Mouse (Mus musculus) neural tube, embryonic 12.5 days (tissue): ENCODE results near the gene Nlgn1. TPM values are rescaled to one million over a fixed set of nuclear protein-coding genes. Genes with fewer than 3 reads are reported as not detected.

Experiments
- ATAC-seq: fragments of 200-750 bp; cut with Nextera tagmentation; 2 replicates; pipeline ENCODE4 v1.8.0; 2017; ENCODE audit warnings: low read depth, mild to moderate bottlenecking, moderate TSS enrichment, moderate library complexity; ENCODE audit not compliant: low FRiP score
- H3K27ac ChIP-seq: fragments of 300-500 bp; sonication (generic); 2 replicates; pipeline ENCODE4 v1.5.1; 2016
- H3K27me3 ChIP-seq: fragments of 300-500 bp; sonication (generic); replicated peaks from 2 replicates; pipeline ENCODE4 v1.6.1; 2016; ENCODE audit warnings: mild to moderate bottlenecking
- H3K36me3 ChIP-seq: fragments of 300-500 bp; sonication (generic); 2 replicates; pipeline ENCODE4 v1.6.1; 2016; ENCODE audit warnings: mild to moderate bottlenecking
- H3K4me1 ChIP-seq: fragments of 300-500 bp; sonication (generic); 2 replicates; pipeline ENCODE4 v1.6.1; 2016
- H3K4me2 ChIP-seq: fragments of 300-500 bp; sonication (generic); replicated peaks from 2 replicates; pipeline ENCODE4 v1.6.1; 2016; ENCODE audit warnings: mild to moderate bottlenecking
- H3K4me3 ChIP-seq: fragments of 300-500 bp; sonication (generic); 2 replicates; pipeline ENCODE4 v1.5.1; 2016
- H3K9ac ChIP-seq: fragments of 300-500 bp; sonication (generic); 2 replicates; pipeline ENCODE4 v1.6.1; 2016; ENCODE audit warnings: mild to moderate bottlenecking
- H3K9me3 ChIP-seq: fragments of 300-500 bp; sonication (generic); 2 replicates; pipeline ENCODE4 v1.6.1; 2016; ENCODE audit warnings: mild to moderate bottlenecking
- WGBS: fragments of 180-500 bp; shearing (Covaris S2); methylation state at CpG from one replicate; pipeline ENCODE4 v1.1.7; 2016; 5-methylcytosine and 5-hydroxymethylcytosine counted together
- polyA plus RNA-seq: library from polyadenylated mRNA; unstranded; fragments of >200 nt; fragmentation: Nextera tagmentation; extraction: Ambion mirVana; gene quantifications from 2 replicates; pipeline ENCODE4 v1.2.1, GENCODE M21; 2016

Gene Nlgn1
- polyA plus RNA-seq, 1 experiment from 2014 or later: 8.5 TPM

GRCm38 (mm10) chr3:26175371-26175770, 156.9 kb downstream of the Nlgn1 start:
- no peak for ATAC-seq
- Histone ChIP-seq H3K4me1 (no peaks in the 10 kb centered on the region), H3K4me3 (no peak overlapping the region), H3K36me3 (no peaks in the 10 kb centered on the region), H3K9ac (no peak overlapping the region), H3K27ac (no peak overlapping the region), H3K27me3 (no peaks in the 10 kb centered on the region), H3K4me2 (no peak overlapping the region), H3K9me3 (no peaks in the 10 kb centered on the region)
- 82% methylated on average over 4 of the region's 4 CpGs for WGBS

GRCm38 (mm10) chr3:26174257-26174656, 158.0 kb downstream of the Nlgn1 start:
- H3K27ac ChIP-seq: no peak overlapping the region
- H3K9me3 ChIP-seq: no peaks in the 10 kb centered on the region
- H3K4me2 ChIP-seq: no peak overlapping the region
- H3K27me3 ChIP-seq: no peaks in the 10 kb centered on the region
- H3K4me1 ChIP-seq: no peaks in the 10 kb centered on the region
- H3K36me3 ChIP-seq: no peaks in the 10 kb centered on the region
- no peak for ATAC-seq
- H3K9ac ChIP-seq: no peak overlapping the region
- no peak overlapping the region for H3K4me3 ChIP-seq
- WGBS: 65% methylated on average over 5 of the region's 5 CpGs

- Histone ChIP-seq H3K9ac (no peak overlapping the region), H3K27me3 (no peaks in the 10 kb centered on the region), H3K27ac (no peak overlapping the region), H3K36me3 (no peaks in the 10 kb centered on the region), H3K4me3 (no peak overlapping the region), H3K4me2 (no peak overlapping the region), H3K9me3 (no peaks in the 10 kb centered on the region), H3K4me1 (no peaks in the 10 kb centered on the region)
- no peak for ATAC-seq
- WGBS: 70% methylated on average over 3 of the region's 3 CpGs
Measured at GRCm38 (mm10) chr3:26173613-26174012, 158.6 kb downstream of the Nlgn1 start.

- Histone ChIP-seq H3K9me3 (no peaks in the 10 kb centered on the region), H3K4me1 (no peaks in the 10 kb centered on the region), H3K27ac (no peak overlapping the region), H3K4me2 (no peak overlapping the region), H3K27me3 (no peaks in the 10 kb centered on the region), H3K9ac (no peak overlapping the region), H3K4me3 (no peak overlapping the region), H3K36me3 (no peaks in the 10 kb centered on the region)
- 88% methylated on average over 8 of the region's 8 CpGs for WGBS
- ATAC-seq: no peak
Measured at GRCm38 (mm10) chr3:26166711-26167110, 165.5 kb downstream of the Nlgn1 start.

- Histone ChIP-seq H3K27ac (no peak overlapping the region), H3K9ac (peak overlapping the region; percentile 63)
- ATAC-seq: peak; percentile 51
Measured at GRCm38 (mm10) chr3:26153782-26154181, 178.5 kb downstream of the Nlgn1 start.

GRCm38 (mm10) chr3:26153036-26153741, 179.1 kb downstream of the Nlgn1 start:
- Histone ChIP-seq H3K4me2 (peak overlapping the region; percentile 73), H3K9me3 (no peaks in the 10 kb centered on the region), H3K4me1 (0 out of 2 replicates have a peak, but pooled peaks cover 3% of the 10 kb centered on the region), H3K27me3 (no peaks in the 10 kb centered on the region), H3K4me3 (peak overlapping the region; percentile 49), H3K36me3 (no peaks in the 10 kb centered on the region), H3K27ac (no peak overlapping the region), H3K9ac (peak overlapping the region; percentile 63)
- WGBS: under 1% methylated on average over 31 of the region's 31 CpGs
- ATAC-seq: peak; percentile 64

More at GRCm38 (mm10) chr3:26153782-26154181, 178.5 kb downstream of the Nlgn1 start:
- Histone ChIP-seq H3K4me3 (peak overlapping the region; percentile 49), H3K27me3 (no peaks in the 10 kb centered on the region), H3K4me2 (peak overlapping the region; percentile 73), H3K36me3 (no peaks in the 10 kb centered on the region), H3K9me3 (no peaks in the 10 kb centered on the region), H3K4me1 (0 out of 2 replicates have a peak, but pooled peaks cover 3% of the 10 kb centered on the region)
- under 1% methylated on average over 9 of the region's 9 CpGs for WGBS

- Histone ChIP-seq H3K4me1 (0 out of 2 replicates have a peak, but pooled peaks cover 3% of the 10 kb centered on the region), H3K36me3 (no peaks in the 10 kb centered on the region), H3K9ac (peak overlapping the region; percentile 63), H3K4me3 (peak overlapping the region; percentile 49), H3K27ac (no peak overlapping the region), H3K4me2 (peak overlapping the region; percentile 73), H3K27me3 (no peaks in the 10 kb centered on the region), H3K9me3 (no peaks in the 10 kb centered on the region)
- 2% methylated on average over 10 of the region's 10 CpGs for WGBS
- 0 out of 2 replicates have a peak, but pooled peaks have one; percentile 34 for ATAC-seq
Measured at GRCm38 (mm10) chr3:26152510-26153035, 179.7 kb downstream of the Nlgn1 start.

- no peak overlapping the region for H3K27ac ChIP-seq
- no peaks in the 10 kb centered on the region for H3K36me3 ChIP-seq
- H3K27me3 ChIP-seq: no peaks in the 10 kb centered on the region
- no peak overlapping the region for H3K9ac ChIP-seq
- no peak for ATAC-seq
- H3K9me3 ChIP-seq: no peaks in the 10 kb centered on the region
- H3K4me2 ChIP-seq: peak overlapping the region; percentile 73
- H3K4me3 ChIP-seq: no peak overlapping the region
- 31% methylated on average over 6 of the region's 6 CpGs for WGBS
- 0 out of 2 replicates have a peak, but pooled peaks cover 3% of the 10 kb centered on the region for H3K4me1 ChIP-seq
Measured at GRCm38 (mm10) chr3:26151351-26152020, 180.8 kb downstream of the Nlgn1 start.

GRCm38 (mm10) chr3:26146174-26146573, 186.1 kb downstream of the Nlgn1 start:
- Histone ChIP-seq H3K9ac (no peak overlapping the region), H3K27ac (no peak overlapping the region), H3K4me2 (no peak overlapping the region), H3K9me3 (no peaks in the 10 kb centered on the region), H3K4me3 (no peak overlapping the region), H3K4me1 (no peaks in the 10 kb centered on the region), H3K27me3 (no peaks in the 10 kb centered on the region), H3K36me3 (no peaks in the 10 kb centered on the region)
- 12% methylated on average over 3 of the region's 3 CpGs for WGBS
- ATAC-seq: peak; percentile 79

GRCm38 (mm10) chr3:26145441-26145840, 186.8 kb downstream of the Nlgn1 start:
- H3K4me1 ChIP-seq: no peaks in the 10 kb centered on the region
- no peak overlapping the region for H3K4me3 ChIP-seq
- no peak overlapping the region for H3K9ac ChIP-seq
- H3K27me3 ChIP-seq: no peaks in the 10 kb centered on the region
- H3K36me3 ChIP-seq: no peaks in the 10 kb centered on the region
- no peak overlapping the region for H3K27ac ChIP-seq
- 32% methylated on average over 5 of the region's 5 CpGs for WGBS
- peak; percentile 33; the same call in 1 of the 2 replicates for ATAC-seq
- H3K9me3 ChIP-seq: no peaks in the 10 kb centered on the region
- H3K4me2 ChIP-seq: no peak overlapping the region

- ATAC-seq: no peak
- WGBS: 71% methylated on average over 3 of the region's 3 CpGs
Measured at GRCm38 (mm10) chr3:26141590-26141989, 190.7 kb downstream of the Nlgn1 start.

More at GRCm38 (mm10) chr3:26141590-26141989, 190.7 kb downstream of the Nlgn1 start:
- no peaks in the 10 kb centered on the region for H3K4me1 ChIP-seq
- no peak overlapping the region for H3K4me2 ChIP-seq
- H3K27me3 ChIP-seq: no peaks in the 10 kb centered on the region
- H3K9me3 ChIP-seq: no peaks in the 10 kb centered on the region
- no peak overlapping the region for H3K9ac ChIP-seq
- no peak overlapping the region for H3K27ac ChIP-seq
- H3K36me3 ChIP-seq: no peaks in the 10 kb centered on the region
- H3K4me3 ChIP-seq: no peak overlapping the region
